Mouse (Mus musculus) CD4-positive, CD25-positive, alpha-beta regulatory T cell, adult 2 months (primary cell): ENCODE measurements around the gene Bid.
A peak's percentile ranks its signal among the peaks of the same experiment; 100 is the strongest.

ENCODE experiments used
- DNase-seq: peaks from one replicate; pipeline ENCODE4 v3.0.0-alpha.2; 2012; ENCODE audit warnings: low read depth, low spot score

The Bid gene

GRCm38 (mm10) chr6:120916074-120916971 lies at the start of gene Bid:
Gene Bid, minus strand, starts transcription at chr6:120916853.
- peak; percentile 92 for DNase-seq

- no peak for DNase-seq
Measured at GRCm38 (mm10) chr6:120965814-120966213, 49.2 kb upstream of the Bid start.

- DNase-seq, result no peak
Measured at GRCm38 (mm10) chr6:120964179-120964578, 47.5 kb upstream of the Bid start.

- DNase-seq, result no peak
Measured at GRCm38 (mm10) chr6:120960338-120961030, 43.8 kb upstream of the Bid start.

- DNase-seq, result no peak
Measured at GRCm38 (mm10) chr6:120957331-120957730, 40.7 kb upstream of the Bid start.

GRCm38 (mm10) chr6:120956259-120957161 lies 39.9 kb upstream of the Bid start:
- DNase-seq, result no peak

- DNase-seq, result peak; percentile 64
Measured at GRCm38 (mm10) chr6:120955215-120955614, 38.6 kb upstream of the Bid start.

GRCm38 (mm10) chr6:120954241-120954640 lies 37.6 kb upstream of the Bid start:
- DNase-seq, result no peak

GRCm38 (mm10) chr6:120952475-120952874 lies 35.8 kb upstream of the Bid start:
- DNase-seq, result no peak

- DNase-seq, result no peak
Measured at GRCm38 (mm10) chr6:120951311-120951710, 34.7 kb upstream of the Bid start.

GRCm38 (mm10) chr6:120945510-120945909 lies 28.9 kb upstream of the Bid start:
- DNase-seq, result no peak

- no peak for DNase-seq
Measured at GRCm38 (mm10) chr6:120943964-120944363, 27.3 kb upstream of the Bid start.

GRCm38 (mm10) chr6:120943551-120943950 lies 26.9 kb upstream of the Bid start:
- no peak for DNase-seq

- DNase-seq, result no peak
Measured at GRCm38 (mm10) chr6:120943079-120943478, 26.4 kb upstream of the Bid start.

GRCm38 (mm10) chr6:120941575-120941974 lies 24.9 kb upstream of the Bid start:
- DNase-seq, result no peak

- DNase-seq, result no peak
Measured at GRCm38 (mm10) chr6:120941084-120941481, 24.4 kb upstream of the Bid start.

GRCm38 (mm10) chr6:120940446-120941083 lies 23.9 kb upstream of the Bid start:
- DNase-seq, result no peak

GRCm38 (mm10) chr6:120939783-120940182 lies 23.1 kb upstream of the Bid start:
- DNase-seq, result no peak

GRCm38 (mm10) chr6:120938763-120939450 lies 22.3 kb upstream of the Bid start:
- DNase-seq, result no peak

GRCm38 (mm10) chr6:120937999-120938608 lies 21.5 kb upstream of the Bid start:
- DNase-seq, result no peak
